Mouse (Mus musculus) CD8-positive naive resting alpha-beta T cell, adult 2 months (primary cell): ENCODE data around the gene Ankle1.

Experiments
- DNase-seq, 2 experiments: peaks; one replicate each; pipeline ENCODE4 v3.0.0; 2022; ENCODE audit warnings: low read depth in 2 of 2, low spot score in 2 of 2

Ankle1 gene

GRCm38 (mm10) chr8:71405401-71406098, at the start of gene Ankle1:
Gene Ankle1 (plus strand): TSS chr8:71406010.
- DNase-seq = peak; percentile 93 to 98

- DNase-seq = no peak
Observed at GRCm38 (mm10) chr8:71358026-71358425, 47.8 kb upstream of the Ankle1 start.

DNA sequence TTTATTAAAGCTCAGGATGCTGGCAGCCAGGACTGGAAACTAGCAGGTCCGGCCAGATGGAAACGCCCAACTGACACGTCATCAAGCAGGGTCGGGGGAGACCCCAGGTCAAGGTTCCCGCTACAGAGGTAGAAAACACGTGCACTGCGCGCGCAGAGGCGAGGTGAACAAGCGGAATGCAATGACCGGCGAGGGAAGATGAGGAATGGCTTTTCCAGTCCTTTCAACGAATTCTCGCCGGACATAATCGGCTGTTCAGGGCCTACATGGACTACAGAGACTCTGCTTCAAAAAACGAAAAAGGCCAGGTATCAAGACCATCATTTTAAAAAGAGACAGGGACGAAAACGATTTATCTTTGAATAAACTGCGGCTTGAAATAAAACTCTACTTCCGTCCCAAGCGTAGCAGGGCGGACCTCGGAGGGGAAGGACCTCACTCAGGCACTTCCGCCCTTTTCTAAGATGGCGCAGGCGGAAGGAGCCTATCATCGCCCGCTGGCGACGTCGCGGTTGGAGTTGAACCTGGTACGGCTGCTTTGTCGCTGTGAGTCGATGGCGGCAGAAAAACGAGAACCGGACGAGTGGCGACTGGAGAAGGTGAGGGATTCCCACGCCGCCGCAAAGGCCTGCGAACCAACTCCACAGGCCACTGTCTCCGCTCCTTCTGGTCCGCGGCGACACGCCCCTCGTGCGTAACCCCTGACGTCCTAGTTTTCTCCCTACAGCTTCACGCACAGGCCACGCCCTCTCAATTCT, 38.9 kb upstream of the Ankle1 start, which contains the start of gene Use1:
Gene Use1, plus strand, starts transcription at position 78 of the 758 bp plus-strand sequence.
- peak; percentile 80 to 89 for DNase-seq

DNA sequence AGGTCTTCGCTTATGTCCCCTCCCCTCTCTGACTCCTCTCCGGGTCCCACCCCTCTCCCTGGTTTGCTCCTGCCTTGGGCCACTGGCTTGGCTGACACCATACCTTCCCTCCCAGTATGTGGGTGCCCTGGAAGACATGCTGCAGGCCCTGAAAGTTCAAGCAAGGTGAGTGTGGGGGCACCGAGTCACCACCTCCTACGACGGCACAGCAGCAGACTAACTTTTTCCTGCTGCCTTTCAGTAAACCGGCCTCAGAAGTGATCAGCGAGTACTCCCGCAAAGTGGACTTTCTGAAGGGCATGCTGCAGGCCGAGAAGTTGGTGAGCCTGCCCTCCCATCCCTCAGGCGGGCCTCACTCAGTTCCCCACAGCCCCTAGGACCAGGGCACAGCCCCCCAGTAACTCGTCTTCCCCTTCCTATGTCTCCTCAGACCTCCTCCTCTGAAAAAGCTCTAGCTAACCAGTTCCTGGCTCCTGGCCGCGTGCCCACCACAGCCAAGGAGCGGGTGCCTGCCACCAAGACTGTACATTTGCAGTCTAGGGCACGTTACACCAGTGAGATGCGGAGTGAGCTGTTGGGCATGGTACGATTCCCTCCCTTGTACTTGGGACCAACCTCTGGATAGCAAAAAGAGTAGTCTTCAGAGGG, 38.2 kb upstream of the Ankle1 start:
- no peak for DNase-seq

- no peak for DNase-seq
Observed at GRCm38 (mm10) chr8:71368366-71368765, 37.4 kb upstream of the Ankle1 start.

GRCm38 (mm10) chr8:71369040-71369718, 36.6 kb upstream of the Ankle1 start:
- DNase-seq = no peak

GRCm38 (mm10) chr8:71370711-71371235, 35.0 kb upstream of the Ankle1 start:
- DNase-seq = no peak

DNA sequence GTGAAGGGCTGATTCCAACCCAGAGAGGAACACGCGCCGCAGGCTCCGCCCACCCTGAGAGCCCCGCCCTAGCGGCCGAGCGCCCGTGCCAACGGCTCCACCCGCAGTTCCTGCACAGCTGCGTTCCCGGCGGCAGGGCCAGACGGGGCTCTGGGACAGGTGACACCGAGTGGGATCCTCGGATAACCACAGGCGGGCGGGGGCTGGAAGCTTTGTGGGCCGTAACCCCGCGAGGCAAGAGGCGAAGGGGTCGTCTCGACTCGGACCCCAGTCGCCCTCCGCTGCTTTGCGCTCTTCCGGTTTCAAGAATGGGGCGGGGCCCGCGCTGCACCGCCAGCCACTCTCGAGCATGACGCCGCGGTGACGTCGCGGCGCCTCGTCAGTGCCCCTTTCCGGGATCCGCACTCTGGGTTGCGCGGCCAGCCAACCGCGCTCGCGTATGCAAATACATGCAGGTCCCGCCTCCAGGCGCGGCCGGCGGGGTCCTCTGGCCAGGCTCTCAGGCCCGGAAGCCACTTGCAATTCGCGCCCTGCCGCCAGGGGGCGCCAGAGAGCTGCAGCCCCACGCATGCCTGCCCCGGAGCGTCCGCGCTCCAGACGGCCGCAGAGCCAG, 34.5 kb upstream of the Ankle1 start, which contains the start of gene Ocel1:
Gene Ocel1, plus strand, starts transcription at position 63 of the 613 bp plus-strand sequence.
- peak; percentile 94 to 97 for DNase-seq

- DNase-seq = no peak
Observed at GRCm38 (mm10) chr8:71372427-71372826, 33.4 kb upstream of the Ankle1 start.

DNA sequence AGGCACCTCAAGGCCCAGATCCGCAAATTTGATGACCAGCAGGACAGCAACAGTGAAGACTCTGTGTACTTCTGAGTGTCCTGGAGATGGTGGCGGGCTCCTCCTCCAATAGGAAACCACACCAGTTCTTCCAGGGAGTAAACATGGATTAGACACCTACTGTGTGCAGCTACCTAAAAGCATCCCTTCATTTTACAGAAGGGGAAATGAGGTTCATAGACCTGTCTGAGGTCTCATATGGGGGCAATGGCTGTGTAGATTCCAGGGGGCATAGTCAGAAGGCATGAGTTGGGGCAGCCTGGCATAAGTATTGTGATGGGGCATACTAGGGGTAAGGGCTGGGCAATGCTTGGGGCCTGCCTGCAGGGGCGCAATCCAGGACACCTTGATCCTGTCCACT, 32.8 kb upstream of the Ankle1 start:
- no peak for DNase-seq

DNA sequence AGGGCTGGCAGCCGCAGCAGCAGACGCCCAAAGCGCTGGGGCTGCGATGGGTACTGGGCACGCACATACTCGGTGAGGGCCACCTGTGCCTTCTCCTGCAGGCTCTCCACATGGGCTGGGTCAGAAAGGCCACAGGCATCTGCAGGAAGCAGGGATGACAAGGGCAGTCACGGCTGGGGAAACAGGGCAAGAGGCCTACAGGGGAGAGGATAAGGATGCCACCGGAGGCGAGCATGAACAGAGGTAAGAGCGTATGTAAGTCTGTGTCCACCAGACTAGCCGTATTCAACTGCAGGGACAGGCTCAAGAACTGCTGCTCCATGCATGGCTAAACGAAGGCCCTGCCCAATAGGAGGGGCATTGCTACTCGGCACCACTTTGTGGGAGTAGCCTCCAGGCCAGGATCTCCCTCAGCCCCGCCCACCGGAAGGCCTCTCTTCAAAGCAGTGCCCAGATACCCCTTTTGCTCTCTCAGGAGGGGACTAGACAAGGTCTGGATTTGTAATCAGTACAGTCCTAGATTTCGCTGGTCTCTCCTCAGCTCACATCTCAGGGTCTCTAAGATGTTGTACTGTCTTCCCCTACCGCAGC, 31.1 kb upstream of the Ankle1 start:
- DNase-seq = no peak

GRCm38 (mm10) chr8:71375581-71376422, 30.0 kb upstream of the Ankle1 start:
- DNase-seq = no peak

DNA sequence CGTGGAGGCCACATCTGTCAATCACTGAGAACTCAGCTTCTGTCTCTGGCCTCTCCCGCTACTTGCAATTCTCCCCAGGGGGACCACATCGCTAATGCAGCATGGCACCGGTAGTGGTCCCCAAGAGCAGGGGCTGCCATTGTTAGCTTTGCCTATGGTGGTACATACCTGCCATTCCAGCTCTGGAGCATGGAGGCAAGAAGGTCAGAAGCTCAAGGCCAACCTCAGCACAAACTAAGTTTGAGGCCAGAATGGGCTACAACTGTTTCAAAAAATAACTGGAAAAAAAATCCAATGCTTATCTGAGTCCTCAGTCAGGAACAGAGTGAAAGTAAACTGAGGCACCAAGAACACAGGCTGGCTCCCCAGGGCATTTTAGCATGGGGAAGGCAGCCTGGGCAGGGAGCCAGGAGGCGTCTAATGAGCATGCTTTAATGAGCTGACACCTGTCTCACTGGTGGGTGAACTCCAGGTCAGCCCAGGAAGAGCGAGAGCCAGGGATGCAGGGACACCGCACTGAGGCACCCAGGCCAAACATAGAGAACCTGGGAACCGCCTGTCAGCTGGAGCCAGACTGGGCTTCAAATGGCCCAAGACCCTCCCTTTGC, 29.3 kb upstream of the Ankle1 start:
- DNase-seq = no peak

- no peak for DNase-seq
Observed at GRCm38 (mm10) chr8:71379008-71379407, 26.8 kb upstream of the Ankle1 start.

DNA sequence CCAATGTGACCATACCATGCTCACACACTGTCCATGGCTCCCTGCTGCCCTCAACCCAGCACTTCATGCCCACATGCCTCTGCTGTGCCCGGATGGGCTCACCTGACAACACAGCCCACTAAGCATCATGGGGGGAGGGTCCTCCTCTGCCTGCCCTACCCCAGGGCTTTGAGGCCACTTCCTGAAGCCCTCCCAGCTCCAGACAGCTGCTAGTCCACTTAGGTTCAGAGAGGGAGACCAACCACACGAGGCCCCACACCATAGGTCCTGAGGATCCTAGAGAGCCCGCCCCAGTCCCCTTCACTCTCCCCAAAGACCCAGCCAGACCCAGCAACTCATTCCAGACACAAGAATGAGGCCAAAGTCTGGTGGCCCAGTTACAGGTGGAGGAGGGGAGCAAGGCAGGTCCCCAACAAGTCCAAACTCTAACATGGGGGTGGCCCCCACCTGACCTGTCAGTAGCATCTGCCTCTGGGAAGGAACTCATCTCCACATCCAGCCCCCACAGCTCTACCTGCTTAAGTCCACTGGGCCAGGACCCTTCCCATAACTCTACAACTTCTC, 26.2 kb upstream of the Ankle1 start:
- DNase-seq = no peak

DNA sequence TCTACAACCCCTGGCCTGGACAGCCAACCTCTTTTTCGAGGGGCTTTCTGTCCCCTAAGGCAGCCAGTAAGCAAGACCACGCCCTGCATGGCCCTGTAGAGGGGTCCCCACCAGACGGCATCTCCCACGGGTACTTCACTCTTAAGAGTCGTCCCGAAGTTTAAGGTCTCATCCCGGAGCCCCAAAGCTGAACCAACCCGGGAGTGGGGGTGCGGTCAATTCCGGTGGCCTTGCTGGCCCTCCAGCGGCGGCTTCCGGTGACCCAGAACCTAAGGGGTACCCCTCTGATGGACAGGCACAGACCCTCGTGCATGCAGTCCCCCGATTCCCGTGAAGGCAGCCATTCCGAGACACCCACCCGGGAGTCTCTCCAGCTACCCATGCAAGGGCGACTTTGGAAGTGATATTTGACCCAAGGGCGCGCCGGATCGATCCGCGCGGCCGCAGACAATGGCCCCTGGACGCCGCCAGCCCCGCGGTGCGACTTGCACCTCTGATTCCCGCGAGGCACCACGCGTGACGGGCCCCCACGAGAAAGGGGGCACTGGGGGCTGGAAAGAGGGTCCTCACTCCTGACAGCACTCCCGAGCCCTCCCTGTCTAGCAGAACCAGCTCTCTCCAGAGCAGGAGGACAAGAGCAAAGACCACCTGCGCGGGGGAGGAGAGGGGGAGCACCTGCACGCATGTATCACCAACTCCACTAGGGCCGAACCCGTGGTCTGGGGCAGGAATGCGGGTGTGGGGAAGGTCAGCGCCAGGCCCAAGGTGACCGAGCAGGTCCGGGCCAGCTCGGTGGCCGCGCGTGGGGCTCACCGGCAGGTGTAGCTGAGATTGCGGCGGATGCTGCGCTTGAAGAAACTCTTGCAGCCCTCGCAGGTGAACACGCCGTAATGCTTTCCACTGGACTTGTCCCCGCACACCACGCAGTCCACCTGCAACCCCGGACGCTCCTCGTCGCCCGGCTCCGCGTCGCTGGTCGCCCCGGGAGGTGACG, 25.3 kb upstream of the Ankle1 start:
- no peak for DNase-seq

DNA sequence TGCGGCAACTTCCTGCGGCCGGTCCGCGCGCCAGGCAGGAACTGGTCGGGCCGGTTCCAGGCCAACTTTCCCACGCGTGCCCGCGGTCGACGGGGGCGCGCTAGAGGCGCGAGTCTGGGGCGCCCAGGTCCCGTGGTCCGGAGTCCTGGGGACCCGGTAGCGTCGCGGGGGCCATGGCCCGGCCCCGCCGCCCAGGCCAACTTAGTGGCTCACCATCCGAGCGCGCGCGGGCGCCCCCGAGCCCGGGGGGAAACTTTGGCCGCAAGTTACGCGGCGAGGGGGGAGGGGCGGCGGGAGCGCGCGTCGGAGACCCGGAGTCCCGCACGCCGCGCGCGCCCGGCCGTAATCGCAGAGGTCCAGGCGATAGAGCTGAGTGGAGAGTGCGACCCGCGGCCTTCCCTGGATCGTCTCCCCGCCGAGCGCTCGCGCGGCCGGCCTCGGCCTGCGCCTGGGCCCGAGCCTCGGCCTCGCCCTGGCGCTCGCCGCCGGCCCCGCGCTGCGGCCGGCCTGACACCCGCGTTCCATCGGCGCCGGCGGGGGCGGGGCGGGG, 24.3 kb upstream of the Ankle1 start, which contains the start of gene Nr2f6:
Gene Nr2f6, minus strand, starts transcription at position 540 of the 550 bp plus-strand sequence.
- DNase-seq = no peak
